Mouse (Mus musculus): Measurements from ENCODE around the gene Ltbp1. TPM values are rescaled to one million over a fixed set of nuclear protein-coding genes. Genes with fewer than 3 reads are reported as not detected.

Ltbp1 gene
- polyA plus RNA-seq, 2 experiments: 83.3 to 104 TPM

GRCm38 (mm10) chr17:75278106-75278505 lies 272.7 kb downstream of the Ltbp1 start:
- DNase-seq (ENCODE audit: low spot score) (no peak), ATAC-seq (ENCODE audit: low FRiP score, low read depth) (no peak)
- Histone ChIP-seq H3K27ac (replicated peaks; ENCODE audit: low read depth, low read length) (no peak overlapping the region), H3K36me3 (ENCODE audit: control insufficient read depth, insufficient read depth, low read length) (peaks cover 22% of the 10 kb centered on the region), H3K4me1 (ENCODE audit: control insufficient read depth, insufficient read depth, low read length) (no peaks in the 10 kb centered on the region), H3K9me3 (ENCODE audit: control insufficient read depth, low read length) (no peaks in the 10 kb centered on the region), H3K4me3 (replicated peaks; ENCODE audit: low read length) (no peak overlapping the region), H3K4me2 (replicated peaks; ENCODE audit: low read depth, low read length, severe bottlenecking) (no peak overlapping the region), H3K27me3 (ENCODE audit: control insufficient read depth, insufficient read depth, low read length) (no peaks in the 10 kb centered on the region), H3K9ac (ENCODE audit: low read depth, low read length, severe bottlenecking) (no peak overlapping the region)
- WGBS: 94% methylated on average over 1 of the region's 1 CpGs
- no peak for TF ChIP-seq POLR2A (IDR thresholded peaks at IDR 0.05; ENCODE audit: borderline replicate concordance, extremely low read depth, insufficient read depth, insufficient read length)

GRCm38 (mm10) chr17:75278561-75278960 lies 273.2 kb downstream of the Ltbp1 start:
- no peaks in the 10 kb centered on the region for H3K9me3 ChIP-seq (ENCODE audit: control insufficient read depth, low read length)
- DNase-seq (ENCODE audit: low spot score) (no peak), ATAC-seq (ENCODE audit: low FRiP score, low read depth) (no peak)
- H3K4me1 ChIP-seq (ENCODE audit: control insufficient read depth, insufficient read depth, low read length): no peaks in the 10 kb centered on the region
- peaks cover 25% of the 10 kb centered on the region for H3K36me3 ChIP-seq (ENCODE audit: control insufficient read depth, insufficient read depth, low read length)
- no peak overlapping the region for H3K4me2 ChIP-seq (replicated peaks; ENCODE audit: low read depth, low read length, severe bottlenecking)
- H3K27ac ChIP-seq (replicated peaks; ENCODE audit: low read depth, low read length): no peak overlapping the region
- no peak for TF ChIP-seq POLR2A (IDR thresholded peaks at IDR 0.05; ENCODE audit: borderline replicate concordance, extremely low read depth, insufficient read depth, insufficient read length)
- 88% methylated on average over 6 of the region's 6 CpGs for WGBS
- no peak overlapping the region for H3K9ac ChIP-seq (ENCODE audit: low read depth, low read length, severe bottlenecking)
- H3K27me3 ChIP-seq (ENCODE audit: control insufficient read depth, insufficient read depth, low read length): no peaks in the 10 kb centered on the region
- no peak overlapping the region for H3K4me3 ChIP-seq (replicated peaks; ENCODE audit: low read length)

GRCm38 (mm10) chr17:75281345-75281744 lies 276.0 kb downstream of the Ltbp1 start:
- Histone ChIP-seq H3K27me3 (ENCODE audit: control insufficient read depth, insufficient read depth, low read length) (no peaks in the 10 kb centered on the region), H3K9ac (ENCODE audit: low read depth, low read length, severe bottlenecking) (no peak overlapping the region), H3K27ac (replicated peaks; ENCODE audit: low read depth, low read length) (no peak overlapping the region), H3K36me3 (ENCODE audit: control insufficient read depth, insufficient read depth, low read length) (peaks cover 37% of the 10 kb centered on the region), H3K9me3 (ENCODE audit: control insufficient read depth, low read length) (no peaks in the 10 kb centered on the region), H3K4me3 (replicated peaks; ENCODE audit: low read length) (no peak overlapping the region), H3K4me2 (replicated peaks; ENCODE audit: low read depth, low read length, severe bottlenecking) (no peak overlapping the region), H3K4me1 (ENCODE audit: control insufficient read depth, insufficient read depth, low read length) (no peaks in the 10 kb centered on the region)
- no peak for ATAC-seq (ENCODE audit: low FRiP score, low read depth)
- TF ChIP-seq POLR2A (IDR thresholded peaks at IDR 0.05; ENCODE audit: borderline replicate concordance, extremely low read depth, insufficient read depth, insufficient read length): no peak
- 59% methylated on average over 5 of the region's 5 CpGs for WGBS
- DNase-seq (ENCODE audit: low spot score): no peak

GRCm38 (mm10) chr17:75284876-75285708 lies 279.7 kb downstream of the Ltbp1 start:
- ATAC-seq (ENCODE audit: low FRiP score, low read depth): no peak
- no peak for TF ChIP-seq POLR2A (IDR thresholded peaks at IDR 0.05; ENCODE audit: borderline replicate concordance, extremely low read depth, insufficient read depth, insufficient read length)
- H3K9me3 ChIP-seq (ENCODE audit: control insufficient read depth, low read length): no peaks in the 10 kb centered on the region
- H3K4me1 ChIP-seq (ENCODE audit: control insufficient read depth, insufficient read depth, low read length): no peaks in the 10 kb centered on the region
- DNase-seq (ENCODE audit: low spot score): no peak
- no peak overlapping the region for H3K4me2 ChIP-seq (replicated peaks; ENCODE audit: low read depth, low read length, severe bottlenecking)
- 84% methylated on average over 9 of the region's 9 CpGs for WGBS
- H3K9ac ChIP-seq (ENCODE audit: low read depth, low read length, severe bottlenecking): no peak overlapping the region
- no peak overlapping the region for H3K27ac ChIP-seq (replicated peaks; ENCODE audit: low read depth, low read length)
- H3K27me3 ChIP-seq (ENCODE audit: control insufficient read depth, insufficient read depth, low read length): no peaks in the 10 kb centered on the region
- no peak overlapping the region for H3K4me3 ChIP-seq (replicated peaks; ENCODE audit: low read length)
- peaks cover 27% of the 10 kb centered on the region for H3K36me3 ChIP-seq (ENCODE audit: control insufficient read depth, insufficient read depth, low read length)

GRCm38 (mm10) chr17:75292986-75293385 lies 287.6 kb downstream of the Ltbp1 start:
- no peak for TF ChIP-seq POLR2A (IDR thresholded peaks at IDR 0.05; ENCODE audit: borderline replicate concordance, extremely low read depth, insufficient read depth, insufficient read length)
- no peak overlapping the region for H3K27ac ChIP-seq (replicated peaks; ENCODE audit: low read depth, low read length)
- peaks cover 71% of the 10 kb centered on the region for H3K36me3 ChIP-seq (ENCODE audit: control insufficient read depth, insufficient read depth, low read length)
- no peak for ATAC-seq (ENCODE audit: low FRiP score, low read depth)
- H3K4me1 ChIP-seq (ENCODE audit: control insufficient read depth, insufficient read depth, low read length): no peaks in the 10 kb centered on the region
- DNase-seq (ENCODE audit: low spot score): no peak
- H3K9me3 ChIP-seq (ENCODE audit: control insufficient read depth, low read length): no peaks in the 10 kb centered on the region
- no peak overlapping the region for H3K4me3 ChIP-seq (replicated peaks; ENCODE audit: low read length)
- H3K4me2 ChIP-seq (replicated peaks; ENCODE audit: low read depth, low read length, severe bottlenecking): no peak overlapping the region
- no peaks in the 10 kb centered on the region for H3K27me3 ChIP-seq (ENCODE audit: control insufficient read depth, insufficient read depth, low read length)
- no peak overlapping the region for H3K9ac ChIP-seq (ENCODE audit: low read depth, low read length, severe bottlenecking)
- WGBS: 37% methylated on average over 3 of the region's 3 CpGs
